Mouse (Mus musculus) lung, postnatal 36 days (tissue): ENCODE data around the gene Duxf3.
"Not testable (repeated sequence)": the region's sequence is repeated elsewhere in the genome, so short reads cannot be mapped to it uniquely, and the experiment has no call there.

Source experiments
- DNase-seq: peaks from one replicate; pipeline ENCODE4 v3.0.0; 2022; ENCODE audit warnings: mixed read lengths

Gene Duxf3

GRCm38 (mm10) chr10:58232641-58232969 is at the start of gene Duxf3:
Gene Duxf3, minus strand, starts transcription at chr10:58232675.
- not testable (repeated sequence) for DNase-seq

- DNase-seq = no peak
These were observed 49.8 kb upstream of the Duxf3 start for GRCm38 (mm10) chr10:58282238-58282637.

GRCm38 (mm10) chr10:58258466-58258865 is 26.0 kb upstream of the Duxf3 start:
- DNase-seq = peak; percentile 21

- peak; percentile 75 for DNase-seq
These were observed 23.5 kb upstream of the Duxf3 start for GRCm38 (mm10) chr10:58255954-58256353.

GRCm38 (mm10) chr10:58255213-58255892 is 22.9 kb upstream of the Duxf3 start, which contains the start of gene Gcc2:
Gene Gcc2, plus strand, starts transcription at chr10:58255497.
- peak; percentile 97 for DNase-seq

GRCm38 (mm10) chr10:58254635-58255175 is 22.2 kb upstream of the Duxf3 start:
- DNase-seq = no peak

GRCm38 (mm10) chr10:58249535-58249934 is 17.1 kb upstream of the Duxf3 start:
- DNase-seq = no peak

GRCm38 (mm10) chr10:58238984-58239740 is 6.7 kb upstream of the Duxf3 start:
- DNase-seq = peak; percentile 43

GRCm38 (mm10) chr10:58236613-58237012 is 4.1 kb upstream of the Duxf3 start, which contains the start of gene Gm4981:
Gene Gm4981, minus strand, starts transcription at chr10:58236701.
- DNase-seq = no peak

- DNase-seq = not testable (repeated sequence)
These were observed 2.5 kb upstream of the Duxf3 start for GRCm38 (mm10) chr10:58234985-58235384.

- DNase-seq = not testable (repeated sequence)
These were observed 1.3 kb upstream of the Duxf3 start for GRCm38 (mm10) chr10:58233740-58234121.

GRCm38 (mm10) chr10:58233054-58233739 is 722 bp upstream of the Duxf3 start:
- DNase-seq = not testable (repeated sequence)

GRCm38 (mm10) chr10:58231779-58232640 is 465 bp downstream of the Duxf3 start:
- DNase-seq = peak; percentile 61

- DNase-seq = not testable (repeated sequence)
These were observed 1.4 kb downstream of the Duxf3 start for GRCm38 (mm10) chr10:58231088-58231487.

- DNase-seq = not testable (repeated sequence)
These were observed 2.5 kb downstream of the Duxf3 start for GRCm38 (mm10) chr10:58230021-58230420.

GRCm38 (mm10) chr10:58227798-58228197 is 4.7 kb downstream of the Duxf3 start:
- not testable (repeated sequence) for DNase-seq

- not testable (repeated sequence) for DNase-seq
These were observed 6.1 kb downstream of the Duxf3 start for GRCm38 (mm10) chr10:58226357-58226756.

GRCm38 (mm10) chr10:58224827-58225785 is 7.4 kb downstream of the Duxf3 start, which contains the start of gene AW822073:
Gene AW822073, minus strand, starts transcription at chr10:58224930.
- DNase-seq = not testable (repeated sequence)

GRCm38 (mm10) chr10:58223972-58224805 is 8.3 kb downstream of the Duxf3 start:
- not testable (repeated sequence) for DNase-seq

- DNase-seq = not testable (repeated sequence)
These were observed 9.3 kb downstream of the Duxf3 start for GRCm38 (mm10) chr10:58223161-58223560.
